ENCODE assay signal across 9 mouse cellular contexts in the genomic region with DNA sequence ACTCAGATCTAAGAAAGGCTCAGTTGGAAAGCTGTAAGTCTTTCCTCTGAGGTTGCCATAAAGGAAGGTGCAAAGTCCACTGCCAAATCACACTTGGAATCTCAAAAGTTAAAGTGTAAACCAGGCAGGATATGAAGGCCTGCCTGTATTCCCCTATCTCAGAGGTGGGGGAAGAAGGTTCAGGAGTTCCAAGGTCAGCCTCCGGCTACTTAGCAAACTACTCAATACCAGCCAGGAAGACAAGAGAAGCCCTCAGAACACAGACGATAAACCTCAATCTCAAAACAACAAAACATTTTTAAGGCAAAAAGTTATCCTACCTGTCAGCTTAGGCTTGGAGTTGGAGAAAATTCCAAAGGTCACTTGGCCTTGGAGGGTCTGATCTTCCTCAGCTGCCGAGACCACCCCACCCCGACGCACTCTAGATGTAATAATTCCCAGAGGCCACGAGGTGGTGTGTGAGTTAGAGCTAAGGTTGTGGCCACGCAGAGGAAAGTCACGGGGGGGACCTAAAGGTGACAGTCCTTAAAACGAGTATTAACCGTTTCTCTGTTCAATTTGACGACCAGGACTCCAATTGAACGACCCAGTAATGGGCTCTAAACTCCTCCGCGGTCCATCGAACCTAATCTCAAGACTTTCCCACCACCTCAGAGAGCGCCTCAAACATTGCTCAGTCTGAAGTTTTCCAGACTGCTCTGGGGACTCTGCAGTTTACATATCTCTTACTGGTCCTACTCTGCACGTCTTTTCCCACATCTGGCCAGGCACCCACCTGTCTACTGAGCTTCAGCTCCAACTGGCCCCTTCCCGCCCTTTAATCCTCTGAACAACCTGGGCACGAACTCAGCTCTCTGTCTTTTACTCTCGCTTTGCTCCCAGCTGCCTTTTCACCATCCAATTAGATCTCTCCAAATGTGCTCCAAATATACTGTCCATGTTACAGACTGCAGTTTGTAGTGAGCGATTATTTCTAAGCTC. TPM values are rescaled to one million over a fixed set of nuclear protein-coding genes. Genes with fewer than 3 reads are reported as not detected.
DNase-seq lines count a peak whose midpoint lies in the region; TF ChIP-seq lines count a peak whose summit lies in the region.
"Had no signal": no experiment of that assay in that cellular context is flagged by ENCODE, and none has a peak within 500 bp of the region (broad histone marks: within the 10 kb centered on the region; RNA-seq: fewer than 3 reads in every experiment).

No protein-coding gene starts in this region.

- intact Hi-C loops in heart, postnatal 10 days (cut with DNase I), result loop anchor here (1.0 to 2.0 kb wide), 3 partner anchors 99 to 153 kb away; no protein-coding TSS in a partner anchor

- no peak overlapping the region for H3K27ac ChIP-seq in embryonic facial prominence, embryonic 10.5 days (replicated peaks)
- no peak overlapping the region for H3K27ac ChIP-seq in spleen, adult 2 months (ENCODE audit: insufficient read depth, low read length)

- no peak for TF ChIP-seq POLR2A in spleen, adult 2 months (IDR thresholded peaks at IDR 0.05; ENCODE audit: low read depth, low read length)

- peak overlapping the region; percentile 80 for H3K4me3 ChIP-seq in embryonic facial prominence, embryonic 10.5 days
- H3K4me3 ChIP-seq in spleen, adult 2 months (ENCODE audit: extremely low read depth, insufficient read depth, insufficient read length), result no peak overlapping the region

- TF ChIP-seq CTCF in spleen, adult 2 months (IDR thresholded peaks at IDR 0.05; ENCODE audit: extremely low read depth, insufficient read depth, insufficient read length, insufficient replicate concordance), result peak; percentile 20; the same call in 1 of the 2 replicates

- H3K9me3 ChIP-seq in embryonic facial prominence, embryonic 10.5 days, result no peaks in the 10 kb centered on the region

- H3K27me3 ChIP-seq in embryonic facial prominence, embryonic 10.5 days (replicated peaks; ENCODE audit: low read depth, poor library complexity, severe bottlenecking), result peaks cover 7% of the 10 kb centered on the region; the same call in 1 of the 2 replicates
- H3K27me3 ChIP-seq in spleen, adult 2 months (ENCODE audit: control insufficient read depth, insufficient read depth, low read length), result peaks cover 5% of the 10 kb centered on the region; the same call in 1 of the 2 replicates

- DNase-seq in adrenal gland, adult (ENCODE audit: inconsistent age in 2 of 2, low spot score in 1 of 2), result peak; percentile 32 to 77
- DNase-seq in adrenal gland, postnatal 4 days (ENCODE audit: low spot score in 2 of 2), result no peak
- peak; percentile 17 to 34 for DNase-seq in adrenal gland, adult 18-20 months (ENCODE audit: low spot score in 2 of 2)
- DNase-seq in embryonic facial prominence, embryonic 10.5 days (ENCODE audit: low spot score), result peak; percentile 46
- peak; percentile 49 to 57 for DNase-seq in heart, postnatal 10 days
- DNase-seq in kidney, postnatal 25 days, result peak; percentile 69 to 78
- peak; percentile 33 to 61 for DNase-seq in lung, postnatal 4 days
- peak in 1 of 2 experiments; percentile 26 for DNase-seq in spleen, adult 2 months (ENCODE audit: low read depth in 1 of 2, low spot score in 2 of 2)

- peaks cover 12% of the 10 kb centered on the region for H3K4me1 ChIP-seq in embryonic facial prominence, embryonic 10.5 days
- H3K4me1 ChIP-seq in spleen, adult 2 months (ENCODE audit: control insufficient read depth, insufficient read depth, insufficient read length), result peaks cover 5% of the 10 kb centered on the region; the same call in 1 of the 2 replicates

- 0 out of 2 replicates have a peak, but pooled peaks cover 7% of the 10 kb centered on the region for H3K36me3 ChIP-seq in embryonic facial prominence, embryonic 10.5 days (replicated peaks)
- H3K36me3 ChIP-seq in spleen, adult 2 months (ENCODE audit: control insufficient read depth, insufficient read depth, low read length), result no peaks in the 10 kb centered on the region

- 16% methylated on average over 21 of the region's 21 CpGs for WGBS in embryonic facial prominence, embryonic 10.5 days
- 9% methylated on average over 21 of the region's 21 CpGs for WGBS in spleen, adult 2 months

RNA-seq across cellular contexts. Expression of a gene that starts 0.9 kb away (rescaled TPM):
- total RNA-seq in adrenal gland, postnatal 4 days (2021), result 10 to 100 TPM in 1 of 2 experiments, 1 to 10 TPM in 1; 8.8 to 10.6 TPM
- total RNA-seq in adrenal gland, adult 18-20 months (2021), result 1 to 10 TPM; 2.0 to 2.7 TPM
- 23.3 and 24.2 TPM in 2 replicates for polyA plus RNA-seq in embryonic facial prominence, embryonic 10.5 days (2016; fragmentation: Nextera tagmentation; extraction: Ambion mirVana)
- 1 to 10 TPM; 8.6 TPM for total RNA-seq in heart, postnatal 10 days (2021)
- 2.0 and 2.2 TPM in 2 replicates for polyA plus RNA-seq in spleen, adult 2 months (2012; rRNA removed)

RNA-seq across cellular contexts. Expression of a gene that starts 37.4 kb away (rescaled TPM):
- total RNA-seq in adrenal gland, postnatal 4 days (2021), result under 1 TPM; 0.08 to 0.53 TPM
- not detected for total RNA-seq in adrenal gland, adult 18-20 months (2021)
- not detected in 2 replicates for polyA plus RNA-seq in embryonic facial prominence, embryonic 10.5 days (2016; fragmentation: Nextera tagmentation; extraction: Ambion mirVana)
- total RNA-seq in heart, postnatal 10 days (2021), result under 1 TPM in 1 of 2 experiments, not detected in 1; 0.07 TPM
- not detected in 2 replicates for polyA plus RNA-seq in spleen, adult 2 months (2012; rRNA removed)
- total RNA-seq: layer of hippocampus, postnatal 36 days had no signal

Comparison
In these comparisons a context has a peak if more than half of its experiments do, and no peak if none do; other contexts are left out.
1. DNase-seq: peak in adrenal gland, adult (2 of 2), adrenal gland, adult 18-20 months (2 of 2), embryonic facial prominence, embryonic 10.5 days (single experiment), heart, postnatal 10 days (2 of 2), kidney, postnatal 25 days (2 of 2) and lung, postnatal 4 days (2 of 2); none in adrenal gland, postnatal 4 days (0 of 2).